ENCODE assay signal across 9 mouse cellular contexts in genomic region chr5:146412743-146413430, GRCm38 (mm10). TPM values are rescaled to one million over a fixed set of nuclear protein-coding genes. Genes with fewer than 3 reads are reported as not detected.
A peak's percentile ranks its signal among the peaks of the same experiment; 100 is the strongest.
DNase-seq lines count a peak whose midpoint lies in the region; ATAC-seq lines count a peak whose summit lies in the region.
"Had no signal": no experiment of that assay in that cellular context is flagged by ENCODE, and none has a peak within 500 bp of the region (broad histone marks: within the 10 kb centered on the region; RNA-seq: fewer than 3 reads in every experiment).

No protein-coding gene starts in this region.

- H3K9me3 ChIP-seq in forebrain, embryonic 11.5 days (ENCODE audit: control insufficient read depth, low read length) = no peaks in the 10 kb centered on the region
- no peaks in the 10 kb centered on the region for H3K9me3 ChIP-seq in midbrain, embryonic 11.5 days (ENCODE audit: control insufficient read depth, low read length)

- no peaks in the 10 kb centered on the region for H3K36me3 ChIP-seq in forebrain, embryonic 11.5 days (ENCODE audit: control insufficient read depth, insufficient read depth, low read length)
- H3K36me3 ChIP-seq in midbrain, embryonic 11.5 days (ENCODE audit: control insufficient read depth, insufficient read depth, low read length) = no peaks in the 10 kb centered on the region

- 67% methylated on average over 15 of the region's 15 CpGs for WGBS in forebrain, embryonic 11.5 days
- WGBS in midbrain, embryonic 11.5 days = 66% methylated on average over 15 of the region's 15 CpGs

- DNase-seq in cerebellum, postnatal 14 days = peak; percentile 50 to 59
- DNase-seq in cerebellum, adult 8-10 months = no peak
- DNase-seq in forebrain, embryonic 11.5 days (ENCODE audit: low spot score) = peak; percentile 50
- DNase-seq in kidney, postnatal 25 days = peak; percentile 66 to 76
- no peak for DNase-seq in midbrain, embryonic 11.5 days (ENCODE audit: low spot score, missing footprints)
- no peak for DNase-seq in natural killer cell, adult 2 months (ENCODE audit: low spot score in 2 of 2)
- DNase-seq in urinary bladder, postnatal 10 days (ENCODE audit: low spot score) = no peak
- no peak for DNase-seq in spleen, postnatal 4 days (ENCODE audit: low spot score in 2 of 2)

- H3K27me3 ChIP-seq in forebrain, embryonic 11.5 days (ENCODE audit: control insufficient read depth, insufficient read depth, low read length) = no peaks in the 10 kb centered on the region
- no peaks in the 10 kb centered on the region for H3K27me3 ChIP-seq in midbrain, embryonic 11.5 days (ENCODE audit: control insufficient read depth, insufficient read depth, low read length)

- no peak overlapping the region for H3K4me2 ChIP-seq in forebrain, embryonic 11.5 days (ENCODE audit: low read depth, low read length, severe bottlenecking)
- H3K4me2 ChIP-seq in midbrain, embryonic 11.5 days = no peak overlapping the region

- no peak overlapping the region for H3K27ac ChIP-seq in forebrain, embryonic 11.5 days (ENCODE audit: low read depth, low read length)
- no peak overlapping the region for H3K27ac ChIP-seq in midbrain, embryonic 11.5 days (ENCODE audit: low read depth, low read length)
- H3K27ac ChIP-seq: macrophage had no signal

- H3K4me1 ChIP-seq in forebrain, embryonic 11.5 days (replicated peaks; ENCODE audit: control insufficient read depth, insufficient read depth, low read length) = peaks cover 9% of the 10 kb centered on the region; the same call in 1 of the 2 replicates
- peaks cover 12% of the 10 kb centered on the region for H3K4me1 ChIP-seq in midbrain, embryonic 11.5 days (ENCODE audit: control insufficient read depth, insufficient read depth, low read length)

- no peak overlapping the region for H3K4me3 ChIP-seq in forebrain, embryonic 11.5 days (ENCODE audit: low read depth, low read length)
- no peak overlapping the region for H3K4me3 ChIP-seq in midbrain, embryonic 11.5 days (ENCODE audit: low read depth, low read length)

- no peak overlapping the region; the same call in 1 of the 2 replicates for H3K9ac ChIP-seq in forebrain, embryonic 11.5 days (ENCODE audit: low read length)
- no peak overlapping the region for H3K9ac ChIP-seq in midbrain, embryonic 11.5 days (ENCODE audit: low read length)

- peak; percentile 28; the same call in 1 of the 2 replicates for ATAC-seq in forebrain, embryonic 11.5 days (replicated peaks; ENCODE audit: low FRiP score)
- ATAC-seq in midbrain, embryonic 11.5 days (ENCODE audit: low FRiP score) = peak; percentile 56

RNA-seq across cellular contexts. Expression of gene Wasf3, which starts 28.1 kb away (rescaled TPM):
- 4.8 and 5.1 TPM in 2 replicates for polyA plus RNA-seq in forebrain, embryonic 11.5 days (2014; fragmentation: Nextera tagmentation; extraction: Ambion mirVana)
- polyA plus RNA-seq in midbrain, embryonic 11.5 days (2014; fragmentation: Nextera tagmentation; extraction: Ambion mirVana) = 6.3 and 6.4 TPM in 2 replicates
- polyA plus RNA-seq: macrophage had no signal

Comparison
In these comparisons a context has a peak if more than half of its experiments do, and no peak if none do; other contexts are left out.
1. DNase-seq: peak in cerebellum, postnatal 14 days (2 of 2), forebrain, embryonic 11.5 days (single experiment) and kidney, postnatal 25 days (2 of 2); none in cerebellum, adult 8-10 months (single experiment), midbrain, embryonic 11.5 days (single experiment), natural killer cell, adult 2 months (0 of 2), urinary bladder, postnatal 10 days (single experiment) and spleen, postnatal 4 days (0 of 2).